Mouse (Mus musculus): ENCODE data around the gene Dvl1. TPM values are rescaled to one million over a fixed set of nuclear protein-coding genes. Genes with fewer than 3 reads are reported as not detected.

Gene Dvl1
- polyA plus RNA-seq, 1 experiment from 2014 or later, result 13.6 TPM

GRCm38 (mm10) chr4:155907003-155907402, 59.8 kb downstream of the Dvl1 start:
- H3K4me1 ChIP-seq (replicated peaks; ENCODE audit: control insufficient read depth, insufficient read depth, low read length), result no peaks in the 10 kb centered on the region
- H3K27me3 ChIP-seq (ENCODE audit: control insufficient read depth, insufficient read depth, low read length), result no peaks in the 10 kb centered on the region
- no peak overlapping the region for H3K4me3 ChIP-seq (replicated peaks; ENCODE audit: low read length)
- H3K9me3 ChIP-seq (ENCODE audit: control insufficient read depth, low read length), result no peaks in the 10 kb centered on the region
- H3K9ac ChIP-seq, result no peak overlapping the region
- DNase-seq (ENCODE audit: low spot score), result no peak
- H3K27ac ChIP-seq, result no peak overlapping the region
- no peak overlapping the region for H3K4me2 ChIP-seq (replicated peaks)
- peaks cover 58% of the 10 kb centered on the region for H3K36me3 ChIP-seq (replicated peaks; ENCODE audit: control insufficient read depth, insufficient read depth)
- 86% methylated on average over 11 of the region's 11 CpGs for WGBS
- ATAC-seq (ENCODE audit: low FRiP score), result no peak

DNA sequence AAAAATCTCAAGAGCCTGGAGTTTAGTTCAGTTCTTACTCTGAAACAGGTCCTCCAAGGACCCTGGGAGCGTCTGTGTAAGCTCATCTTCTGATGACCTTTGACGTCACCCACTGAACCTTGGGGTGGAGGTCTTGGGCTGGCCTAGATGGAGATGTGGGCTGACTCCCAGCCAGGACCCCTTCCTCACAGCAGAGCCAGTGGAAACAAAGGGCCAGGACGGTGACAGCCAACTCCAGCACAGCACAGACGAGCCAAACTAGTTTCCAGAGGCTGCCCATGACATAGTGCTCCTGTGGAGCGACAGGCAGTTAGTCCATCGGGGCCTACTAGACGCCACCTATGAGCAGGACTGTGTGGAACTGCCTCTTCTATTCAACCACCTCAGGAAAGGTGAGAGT, 61.1 kb downstream of the Dvl1 start:
- no peak overlapping the region for H3K4me2 ChIP-seq (replicated peaks)
- H3K36me3 ChIP-seq (replicated peaks; ENCODE audit: control insufficient read depth, insufficient read depth), result peaks cover 45% of the 10 kb centered on the region
- DNase-seq (ENCODE audit: low spot score) (no peak), ATAC-seq (ENCODE audit: low FRiP score) (no peak)
- H3K4me1 ChIP-seq (replicated peaks; ENCODE audit: control insufficient read depth, insufficient read depth, low read length), result no peaks in the 10 kb centered on the region
- no peaks in the 10 kb centered on the region for H3K9me3 ChIP-seq (ENCODE audit: control insufficient read depth, low read length)
- H3K27me3 ChIP-seq (ENCODE audit: control insufficient read depth, insufficient read depth, low read length), result no peaks in the 10 kb centered on the region
- no peak overlapping the region for H3K4me3 ChIP-seq (replicated peaks; ENCODE audit: low read length)
- H3K9ac ChIP-seq, result no peak overlapping the region
- H3K27ac ChIP-seq, result no peak overlapping the region
- WGBS, result 74% methylated on average over 7 of the region's 7 CpGs

DNA sequence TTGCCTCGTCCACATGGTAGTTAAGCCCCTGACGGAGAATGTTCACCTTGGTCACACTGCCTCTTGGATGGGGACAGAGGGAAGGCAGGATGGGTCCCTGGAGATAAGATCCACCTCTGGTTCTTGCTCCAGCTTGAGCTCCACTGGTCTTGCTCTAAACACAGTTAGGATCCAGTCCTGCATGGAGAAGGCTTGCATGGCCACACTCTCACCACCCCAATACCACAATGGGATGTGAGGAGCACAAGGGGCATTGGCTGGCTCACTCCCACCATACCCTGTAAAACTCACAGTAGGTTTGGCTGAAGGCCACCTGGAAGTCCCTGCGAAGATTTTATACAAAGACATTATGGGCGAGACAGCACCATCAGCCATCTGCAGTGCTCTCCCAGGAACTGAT, 61.5 kb downstream of the Dvl1 start:
- WGBS, result 97% methylated on average over 4 of the region's 4 CpGs
- H3K27me3 ChIP-seq (ENCODE audit: control insufficient read depth, insufficient read depth, low read length), result no peaks in the 10 kb centered on the region
- DNase-seq (ENCODE audit: low spot score) (no peak), ATAC-seq (ENCODE audit: low FRiP score) (no peak)
- H3K4me2 ChIP-seq (replicated peaks), result no peak overlapping the region
- no peak overlapping the region for H3K9ac ChIP-seq
- H3K4me3 ChIP-seq (replicated peaks; ENCODE audit: low read length), result no peak overlapping the region
- H3K36me3 ChIP-seq (replicated peaks; ENCODE audit: control insufficient read depth, insufficient read depth), result peaks cover 40% of the 10 kb centered on the region
- no peaks in the 10 kb centered on the region for H3K4me1 ChIP-seq (replicated peaks; ENCODE audit: control insufficient read depth, insufficient read depth, low read length)
- H3K9me3 ChIP-seq (ENCODE audit: control insufficient read depth, low read length), result no peaks in the 10 kb centered on the region
- no peak overlapping the region for H3K27ac ChIP-seq

Other genes with a start within 250 kb of the Dvl1 start
- 19.9 and 23.6 TPM in 2 replicates for gene Slc35e2, start 246.0 kb upstream of the Dvl1 start, polyA plus RNA-seq (2014; fragmentation: Nextera tagmentation; extraction: Ambion mirVana)
- gene Cdk11b, start 222.5 kb upstream of the Dvl1 start, polyA plus RNA-seq (2014; fragmentation: Nextera tagmentation; extraction: Ambion mirVana), result 43.2 and 47.7 TPM in 2 replicates
- gene Gm10563, start 202.0 kb upstream of the Dvl1 start, polyA plus RNA-seq (2014; fragmentation: Nextera tagmentation; extraction: Ambion mirVana), result not detected in 2 replicates
- gene Mmp23, start 194.0 kb upstream of the Dvl1 start, polyA plus RNA-seq (2014; fragmentation: Nextera tagmentation; extraction: Ambion mirVana), result 2.7 and 2.9 TPM in 2 replicates
- 44.9 and 46.1 TPM in 2 replicates for gene Mib2, start 178.2 kb upstream of the Dvl1 start, polyA plus RNA-seq (2014; fragmentation: Nextera tagmentation; extraction: Ambion mirVana)
- 9.0 and 10.3 TPM in 2 replicates for gene Fndc10, start 153.1 kb upstream of the Dvl1 start, polyA plus RNA-seq (2014; fragmentation: Nextera tagmentation; extraction: Ambion mirVana)
- 164 and 169 TPM in 2 replicates for gene Ssu72, start 142.6 kb upstream of the Dvl1 start, polyA plus RNA-seq (2014; fragmentation: Nextera tagmentation; extraction: Ambion mirVana)
- 8.8 and 9.3 TPM in 2 replicates for gene Tmem240, start 112.6 kb upstream of the Dvl1 start, polyA plus RNA-seq (2014; fragmentation: Nextera tagmentation; extraction: Ambion mirVana)
- 73.0 and 82.2 TPM in 2 replicates for gene Atad3a, start 86.3 kb upstream of the Dvl1 start, polyA plus RNA-seq (2014; fragmentation: Nextera tagmentation; extraction: Ambion mirVana)
- 24.7 and 27.6 TPM in 2 replicates for gene Vwa1, start 72.7 kb upstream of the Dvl1 start, polyA plus RNA-seq (2014; fragmentation: Nextera tagmentation; extraction: Ambion mirVana)
- gene Tmem88b, start 61.5 kb upstream of the Dvl1 start, polyA plus RNA-seq (2014; fragmentation: Nextera tagmentation; extraction: Ambion mirVana), result 0.84 and 0.93 TPM in 2 replicates
- gene Ankrd65, start 57.0 kb upstream of the Dvl1 start, polyA plus RNA-seq (2014; fragmentation: Nextera tagmentation; extraction: Ambion mirVana), result not detected in 2 replicates
- 265 and 267 TPM in 2 replicates for gene Mrpl20, start 44.5 kb upstream of the Dvl1 start, polyA plus RNA-seq (2014; fragmentation: Nextera tagmentation; extraction: Ambion mirVana)
- gene Ccnl2, start 34.9 kb upstream of the Dvl1 start, polyA plus RNA-seq (2014; fragmentation: Nextera tagmentation; extraction: Ambion mirVana), result 131 and 133 TPM in 2 replicates
- gene Aurkaip1, start 16.1 kb upstream of the Dvl1 start, polyA plus RNA-seq (2014; fragmentation: Nextera tagmentation; extraction: Ambion mirVana), result 114 and 126 TPM in 2 replicates
- gene Mxra8, start 7.7 kb upstream of the Dvl1 start, polyA plus RNA-seq (2014; fragmentation: Nextera tagmentation; extraction: Ambion mirVana), result 24.5 and 25.8 TPM in 2 replicates
- 0.40 and 0.41 TPM in 2 replicates for gene Tas1r3, start 16.0 kb downstream of the Dvl1 start, polyA plus RNA-seq (2014; fragmentation: Nextera tagmentation; extraction: Ambion mirVana)
- 33.5 TPM in 2 replicates for gene Cptp, start 22.0 kb downstream of the Dvl1 start, polyA plus RNA-seq (2014; fragmentation: Nextera tagmentation; extraction: Ambion mirVana)
- 69.6 and 71.4 TPM in 2 replicates for gene Ints11, start 22.1 kb downstream of the Dvl1 start, polyA plus RNA-seq (2014; fragmentation: Nextera tagmentation; extraction: Ambion mirVana)
- 51.8 and 53.8 TPM in 2 replicates for gene Pusl1, start 44.4 kb downstream of the Dvl1 start, polyA plus RNA-seq (2014; fragmentation: Nextera tagmentation; extraction: Ambion mirVana)
- gene Acap3, start 44.4 kb downstream of the Dvl1 start, polyA plus RNA-seq (2014; fragmentation: Nextera tagmentation; extraction: Ambion mirVana), result 71.8 and 73.5 TPM in 2 replicates
- gene Ube2j2, start 96.4 kb downstream of the Dvl1 start, polyA plus RNA-seq (2014; fragmentation: Nextera tagmentation; extraction: Ambion mirVana), result 120 and 125 TPM in 2 replicates
- gene C1qtnf12, start 114.9 kb downstream of the Dvl1 start, polyA plus RNA-seq (2014; fragmentation: Nextera tagmentation; extraction: Ambion mirVana), result 11.2 and 13.5 TPM in 2 replicates
- 38.4 and 38.8 TPM in 2 replicates for gene B3galt6, start 145.2 kb downstream of the Dvl1 start, polyA plus RNA-seq (2014; fragmentation: Nextera tagmentation; extraction: Ambion mirVana)
- 112 and 114 TPM in 2 replicates for gene Sdf4, start 145.5 kb downstream of the Dvl1 start, polyA plus RNA-seq (2014; fragmentation: Nextera tagmentation; extraction: Ambion mirVana)
- 0.79 TPM in 1 of 2 replicates, not detected in the other for gene Tnfrsf4, start 166.4 kb downstream of the Dvl1 start, polyA plus RNA-seq (2014; fragmentation: Nextera tagmentation; extraction: Ambion mirVana)
- gene Tnfrsf18, start 178.8 kb downstream of the Dvl1 start, polyA plus RNA-seq (2014; fragmentation: Nextera tagmentation; extraction: Ambion mirVana), result 1.9 and 2.3 TPM in 2 replicates
- gene Ttll10, start 212.0 kb downstream of the Dvl1 start, polyA plus RNA-seq (2014; fragmentation: Nextera tagmentation; extraction: Ambion mirVana), result 0.11 TPM in 1 of 2 replicates, not detected in the other

Measured in hindbrain, embryonic 14.5 days (tissue).